16 mouse cellular contexts compared by ENCODE assay signal in the genomic region with DNA sequence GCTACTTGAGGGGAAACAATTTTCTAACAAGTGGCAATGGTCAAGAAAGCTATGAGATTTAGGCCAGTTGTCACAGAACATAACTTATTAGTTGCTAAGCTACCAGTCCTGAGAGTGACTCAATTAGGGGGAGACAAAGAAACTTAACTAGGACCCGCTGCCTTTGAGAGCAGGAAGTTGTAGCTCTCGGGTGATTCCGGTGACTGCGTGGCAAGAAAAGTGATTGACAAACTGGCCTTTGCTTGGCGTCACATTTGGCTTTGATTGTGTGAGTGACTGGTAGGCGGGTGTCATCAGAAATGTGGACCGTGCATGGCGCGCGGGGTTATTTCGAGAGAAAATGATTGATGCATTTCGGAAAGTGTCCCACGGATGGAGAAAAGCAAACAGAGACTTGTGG. TPM values are rescaled to one million over a fixed set of nuclear protein-coding genes. Genes with fewer than 3 reads are reported as not detected.
A peak's percentile ranks its signal among the peaks of the same experiment; 100 is the strongest.
DNase-seq lines count a peak whose midpoint lies in the region; ATAC-seq and TF ChIP-seq lines count a peak whose summit lies in the region.
"Had no signal": no experiment of that assay in that cellular context is flagged by ENCODE, and none has a peak within 500 bp of the region (broad histone marks: within the 10 kb centered on the region; RNA-seq: fewer than 3 reads in every experiment).

No protein-coding gene starts in this region.

- H3K4me3 ChIP-seq in heart, postnatal 0 days (ENCODE audit: low read depth, low read length), result no peak overlapping the region
- no peak overlapping the region for H3K4me3 ChIP-seq in heart, embryonic 11.5 days (ENCODE audit: low read depth, low read length)
- H3K4me3 ChIP-seq in midbrain, embryonic 11.5 days (ENCODE audit: low read depth, low read length), result no peak overlapping the region
- H3K4me3 ChIP-seq in midbrain, embryonic 16.5 days (ENCODE audit: low read depth, low read length), result no peak overlapping the region
- H3K4me3 ChIP-seq in limb, embryonic 13.5 days, result no peak overlapping the region
- H3K4me3 ChIP-seq: midbrain, embryonic 10.5 days had no signal

- peak overlapping the region; percentile 12; the same call in 1 of the 2 replicates for H3K4me2 ChIP-seq in heart, postnatal 0 days (ENCODE audit: low read depth, low read length)
- H3K4me2 ChIP-seq in heart, embryonic 11.5 days, result no peak overlapping the region; the same call in 1 of the 2 replicates
- no peak overlapping the region for H3K4me2 ChIP-seq in midbrain, embryonic 11.5 days
- H3K4me2 ChIP-seq in midbrain, embryonic 16.5 days (ENCODE audit: low read length), result no peak overlapping the region
- H3K4me2 ChIP-seq in limb, embryonic 13.5 days (replicated peaks), result peak overlapping the region; percentile 47

- no peaks in the 10 kb centered on the region; the same call in 1 of the 2 replicates for H3K4me1 ChIP-seq in heart, postnatal 0 days (ENCODE audit: control insufficient read depth, insufficient read depth)
- no peaks in the 10 kb centered on the region for H3K4me1 ChIP-seq in heart, embryonic 11.5 days (ENCODE audit: control insufficient read depth, insufficient read depth, low read length)
- 0 out of 2 replicates have a peak, but pooled peaks cover 3% of the 10 kb centered on the region for H3K4me1 ChIP-seq in midbrain, embryonic 11.5 days (ENCODE audit: control insufficient read depth, insufficient read depth, low read length)
- peaks cover 6% of the 10 kb centered on the region; the same call in 1 of the 2 replicates for H3K4me1 ChIP-seq in midbrain, embryonic 16.5 days (ENCODE audit: control insufficient read depth, insufficient read depth, low read length)
- H3K4me1 ChIP-seq in limb, embryonic 13.5 days, result peaks cover 53% of the 10 kb centered on the region

- no peaks in the 10 kb centered on the region for H3K36me3 ChIP-seq in heart, postnatal 0 days (replicated peaks; ENCODE audit: control insufficient read depth, insufficient read depth, low read length)
- no peaks in the 10 kb centered on the region for H3K36me3 ChIP-seq in heart, embryonic 11.5 days (ENCODE audit: control insufficient read depth, insufficient read depth, low read length)
- no peaks in the 10 kb centered on the region for H3K36me3 ChIP-seq in midbrain, embryonic 11.5 days (ENCODE audit: control insufficient read depth, insufficient read depth, low read length)
- H3K36me3 ChIP-seq in midbrain, embryonic 16.5 days (ENCODE audit: control insufficient read depth, insufficient read depth, low read length), result no peaks in the 10 kb centered on the region
- H3K36me3 ChIP-seq in limb, embryonic 13.5 days, result no peaks in the 10 kb centered on the region
- H3K36me3 ChIP-seq: midbrain, embryonic 10.5 days had no signal

- whole genome bisulfite sequencing in heart, postnatal 0 days, result 61% methylated on average over 13 of the region's 13 CpGs
- 52% methylated on average over 13 of the region's 13 CpGs for WGBS in heart, embryonic 11.5 days (ENCODE audit: insufficient replicate concordance)
- 72% methylated on average over 13 of the region's 13 CpGs for WGBS in midbrain, embryonic 11.5 days
- 48% methylated on average over 13 of the region's 13 CpGs for WGBS in midbrain, embryonic 16.5 days
- WGBS in limb, embryonic 13.5 days, result 9% methylated on average over 13 of the region's 13 CpGs

- no peaks in the 10 kb centered on the region for H3K9me3 ChIP-seq in heart, postnatal 0 days (replicated peaks; ENCODE audit: control insufficient read depth, low read length)
- no peaks in the 10 kb centered on the region for H3K9me3 ChIP-seq in heart, embryonic 11.5 days (replicated peaks; ENCODE audit: control insufficient read depth, low read length)
- no peaks in the 10 kb centered on the region for H3K9me3 ChIP-seq in midbrain, embryonic 11.5 days (ENCODE audit: control insufficient read depth, low read length)
- H3K9me3 ChIP-seq in midbrain, embryonic 16.5 days (replicated peaks; ENCODE audit: control insufficient read depth, low read length, poor library complexity, severe bottlenecking), result no peaks in the 10 kb centered on the region
- no peaks in the 10 kb centered on the region for H3K9me3 ChIP-seq in limb, embryonic 13.5 days
- H3K9me3 ChIP-seq: midbrain, embryonic 10.5 days had no signal

- TF ChIP-seq CTCF in heart, postnatal 0 days (IDR thresholded peaks at IDR 0.05; ENCODE audit: low read depth), result no peak

- no peak for DNase-seq in heart, postnatal 0 days (ENCODE audit: low spot score)
- DNase-seq in midbrain, embryonic 11.5 days (ENCODE audit: low spot score, missing footprints), result peak; percentile 41
- DNase-seq in retina, postnatal 1 day, result peak; percentile 64
- DNase-seq in spleen, postnatal 36 days (ENCODE audit: low spot score in 2 of 2), result no peak
- DNase-seq in urinary bladder, postnatal 14 days (ENCODE audit: low spot score), result no peak
- DNase-seq: adrenal gland, postnatal 25 days; thymus, postnatal 25 days had no signal

- no peak overlapping the region for H3K9ac ChIP-seq in heart, postnatal 0 days (replicated peaks; ENCODE audit: low read depth, low read length)
- H3K9ac ChIP-seq in heart, embryonic 11.5 days (ENCODE audit: low read depth, low read length), result no peak overlapping the region
- no peak overlapping the region for H3K9ac ChIP-seq in midbrain, embryonic 11.5 days (ENCODE audit: low read length)
- no peak overlapping the region for H3K9ac ChIP-seq in midbrain, embryonic 16.5 days (ENCODE audit: low read depth, low read length)
- H3K9ac ChIP-seq in limb, embryonic 13.5 days, result no peak overlapping the region
- H3K9ac ChIP-seq: liver, embryonic 14.5 days had no signal

- H3K27me3 ChIP-seq in heart, postnatal 0 days (ENCODE audit: control insufficient read depth, insufficient read depth, low read length), result no peaks in the 10 kb centered on the region
- H3K27me3 ChIP-seq in heart, embryonic 11.5 days (ENCODE audit: control insufficient read depth, insufficient read depth, low read length), result no peaks in the 10 kb centered on the region
- H3K27me3 ChIP-seq in midbrain, embryonic 11.5 days (ENCODE audit: control insufficient read depth, insufficient read depth, low read length), result no peaks in the 10 kb centered on the region
- no peaks in the 10 kb centered on the region for H3K27me3 ChIP-seq in midbrain, embryonic 16.5 days (ENCODE audit: control insufficient read depth, insufficient read depth, low read depth, low read length)
- 0 out of 2 replicates have a peak, but pooled peaks cover 3% of the 10 kb centered on the region for H3K27me3 ChIP-seq in limb, embryonic 13.5 days

- TF ChIP-seq EP300 in heart, postnatal 0 days (IDR thresholded peaks at IDR 0.05; ENCODE audit: low read depth), result no peak

- ATAC-seq in heart, postnatal 0 days (ENCODE audit: insufficient read depth, low read depth), result no peak
- no peak for ATAC-seq in heart, embryonic 11.5 days (replicated peaks; ENCODE audit: insufficient number of reproducible peaks, low FRiP score, low TSS enrichment)
- no peak for ATAC-seq in midbrain, embryonic 11.5 days (ENCODE audit: low FRiP score)
- no peak for ATAC-seq in midbrain, embryonic 16.5 days
- ATAC-seq in limb, embryonic 13.5 days (ENCODE audit: low FRiP score, low read depth), result no peak

- no peak overlapping the region for H3K27ac ChIP-seq in heart, postnatal 0 days (ENCODE audit: low read depth)
- H3K27ac ChIP-seq in heart, embryonic 11.5 days (ENCODE audit: low read depth, low read length), result no peak overlapping the region
- H3K27ac ChIP-seq in midbrain, embryonic 11.5 days (ENCODE audit: low read depth, low read length), result no peak overlapping the region
- no peak overlapping the region for H3K27ac ChIP-seq in midbrain, embryonic 16.5 days (ENCODE audit: low read length)
- no peak overlapping the region for H3K27ac ChIP-seq in limb, embryonic 13.5 days
- H3K27ac ChIP-seq: liver, embryonic 14.5 days; midbrain, embryonic 10.5 days had no signal

RNA-seq across cellular contexts. Expression of a gene that starts 22.4 kb away (rescaled TPM):
- not detected in 2 replicates for total RNA-seq in heart, postnatal 0 days (2014; rRNA removed; ENCODE audit: low replicate concordance)
- polyA plus RNA-seq in heart, postnatal 0 days (2015; fragmentation: Nextera tagmentation; extraction: Ambion mirVana), result not detected in 2 replicates
- not detected in 2 replicates for polyA plus RNA-seq in heart, embryonic 11.5 days (2014; fragmentation: Nextera tagmentation; extraction: Ambion mirVana)
- not detected in 2 replicates for polyA plus RNA-seq in midbrain, embryonic 11.5 days (2014; fragmentation: Nextera tagmentation; extraction: Ambion mirVana)
- polyA plus RNA-seq in midbrain, embryonic 16.5 days (2015; fragmentation: Nextera tagmentation; extraction: Ambion mirVana), result not detected in 2 replicates
- not detected in 2 replicates for polyA plus RNA-seq in limb, embryonic 13.5 days (2015; fragmentation: Nextera tagmentation; extraction: Ambion mirVana)
- total RNA-seq: adrenal gland, postnatal 25 days; ES-E14; heart, adult 8-10 months; layer of hippocampus, adult 18-20 months; left cerebral cortex, adult 8-10 months had no signal
- polyA plus RNA-seq: liver, embryonic 14.5 days; midbrain, embryonic 10.5 days had no signal

RNA-seq across cellular contexts. Expression of a gene that starts 22.9 kb away (rescaled TPM):
- total RNA-seq in heart, postnatal 0 days (2014; rRNA removed; ENCODE audit: low replicate concordance), result 4.0 and 7.8 TPM in 2 replicates
- 2.5 and 2.8 TPM in 2 replicates for polyA plus RNA-seq in heart, postnatal 0 days (2015; fragmentation: Nextera tagmentation; extraction: Ambion mirVana)
- polyA plus RNA-seq in heart, embryonic 11.5 days (2014; fragmentation: Nextera tagmentation; extraction: Ambion mirVana), result 3.3 and 5.3 TPM in 2 replicates
- 1.3 and 1.9 TPM in 2 replicates for polyA plus RNA-seq in midbrain, embryonic 11.5 days (2014; fragmentation: Nextera tagmentation; extraction: Ambion mirVana)
- 22.8 and 23.3 TPM in 2 replicates for polyA plus RNA-seq in midbrain, embryonic 16.5 days (2015; fragmentation: Nextera tagmentation; extraction: Ambion mirVana)
- polyA plus RNA-seq in limb, embryonic 13.5 days (2015; fragmentation: Nextera tagmentation; extraction: Ambion mirVana), result 14.5 and 16.1 TPM in 2 replicates

Comparison
In these comparisons a context has a peak if more than half of its experiments do, and no peak if none do; other contexts are left out.
1. H3K4me2 ChIP-seq: peak in heart, postnatal 0 days (single experiment) and limb, embryonic 13.5 days (single experiment); none in heart, embryonic 11.5 days (single experiment), midbrain, embryonic 11.5 days (single experiment) and midbrain, embryonic 16.5 days (single experiment).
2. DNase-seq: peak in midbrain, embryonic 11.5 days (single experiment) and retina, postnatal 1 day (single experiment); none in heart, postnatal 0 days (single experiment), spleen, postnatal 36 days (0 of 2) and urinary bladder, postnatal 14 days (single experiment).